Mouse (Mus musculus) kidney, adult 2 months (tissue): ENCODE data around the gene Spaca4. TPM values are rescaled to one million over a fixed set of nuclear protein-coding genes. Genes with fewer than 3 reads are reported as not detected.

Experiments
- DNase-seq: peaks from one replicate; pipeline ENCODE4 v3.0.0; 2021
- H3K27ac ChIP-seq: fragments of 200-500 bp; 2 replicates; pipeline ENCODE4 v1.5.1; 2012; ENCODE audit warnings: low read depth, low read length, control low read depth, inconsistent platforms; ENCODE audit not compliant: insufficient read depth
- H3K27me3 ChIP-seq: fragments of 200-500 bp; replicated peaks from 2 replicates; pipeline ENCODE4 v1.6.1; 2012; ENCODE audit warnings: mild to moderate bottlenecking, moderate library complexity, low read length, inconsistent platforms; ENCODE audit not compliant: control insufficient read depth, insufficient read depth
- H3K36me3 ChIP-seq: fragments of 200-500 bp; 2 replicates; pipeline ENCODE4 v1.6.1; 2012; ENCODE audit warnings: mild to moderate bottlenecking, moderate library complexity, low read length, inconsistent platforms; ENCODE audit not compliant: control insufficient read depth, insufficient read depth
- H3K4me1 ChIP-seq: fragments of 200-500 bp; 2 replicates; pipeline ENCODE4 v1.6.1; 2011; ENCODE audit warnings: low read length; ENCODE audit not compliant: control insufficient read depth, insufficient read depth
- H3K4me3 ChIP-seq: fragments of 200-500 bp; 2 replicates; pipeline ENCODE4 v1.5.1; 2011; ENCODE audit warnings: mild to moderate bottlenecking, low read depth, low read length, control low read depth; ENCODE audit not compliant: insufficient read depth
- CTCF ChIP-seq: fragments of 200-500 bp; conservative IDR thresholded peaks from 2 replicates; pipeline ENCODE4 v1.5.1; 2011; ENCODE audit warnings: low read depth, mild to moderate bottlenecking, control low read depth, low read length, moderate library complexity, mixed read lengths; ENCODE audit not compliant: insufficient read depth, insufficient read length
- POLR2A ChIP-seq: fragments of 200-500 bp; IDR thresholded peaks from one replicate; pipeline ENCODE4 v1.6.1; 2011; ENCODE audit warnings: low read depth, low read length, control low read depth
- WGBS: fragments of 180-500 bp; shearing (Covaris S2); methylation state at CpG from one replicate; pipeline ENCODE4 v1.1.7; 2018; 5-methylcytosine and 5-hydroxymethylcytosine counted together
- polyA plus RNA-seq: library from polyadenylated mRNA; depleted of rRNA; stranded (reverse); fragments of >200 nt; gene quantifications from 2 replicates; pipeline ENCODE4 v1.2.3, GENCODE M21; 2012

Gene Spaca4
- polyA plus RNA-seq, 1 experiment, result 0.28 TPM

- Histone ChIP-seq H3K4me1 (peaks cover 3% of the 10 kb centered on the region; the same call in 1 of the 2 replicates), H3K4me3 (no peak overlapping the region), H3K36me3 (no peaks in the 10 kb centered on the region), H3K27ac (no peak overlapping the region), H3K27me3 (no peaks in the 10 kb centered on the region)
- TF ChIP-seq CTCF (peak; percentile 46), POLR2A (no peak)
- DNase-seq, result no peak
- 69% methylated on average over 6 of the region's 6 CpGs for WGBS
These were observed 20.9 kb upstream of the Spaca4 start for GRCm38 (mm10) chr7:45746518-45746917.

DNA sequence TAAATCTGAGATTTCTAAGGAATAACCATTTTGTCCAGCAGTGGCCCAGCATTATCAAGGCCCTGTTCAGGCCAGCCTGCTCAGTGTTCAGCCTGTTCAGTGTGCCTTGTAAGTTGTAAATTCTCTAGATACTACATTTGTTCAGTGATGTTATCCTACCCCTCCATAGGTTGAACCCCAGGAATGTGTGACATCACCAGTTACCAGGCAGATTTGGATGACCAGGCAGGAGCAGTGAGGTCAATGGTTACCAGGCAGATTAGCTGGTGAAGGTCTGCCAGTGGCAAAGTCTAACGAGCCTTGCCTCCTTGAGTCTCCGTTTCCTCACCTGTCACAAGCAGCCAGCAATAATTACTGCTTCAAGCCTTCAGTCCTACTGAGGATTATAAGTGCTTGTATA is 18.8 kb upstream of the Spaca4 start:
- Histone ChIP-seq H3K27ac (no peak overlapping the region), H3K27me3 (no peaks in the 10 kb centered on the region), H3K36me3 (no peaks in the 10 kb centered on the region), H3K4me1 (no peaks in the 10 kb centered on the region), H3K4me3 (no peak overlapping the region)
- TF ChIP-seq POLR2A, result no peak
- no peak for TF ChIP-seq CTCF
- DNase-seq, result peak; percentile 80
- 25% methylated on average over 2 of the region's 2 CpGs for WGBS

DNA sequence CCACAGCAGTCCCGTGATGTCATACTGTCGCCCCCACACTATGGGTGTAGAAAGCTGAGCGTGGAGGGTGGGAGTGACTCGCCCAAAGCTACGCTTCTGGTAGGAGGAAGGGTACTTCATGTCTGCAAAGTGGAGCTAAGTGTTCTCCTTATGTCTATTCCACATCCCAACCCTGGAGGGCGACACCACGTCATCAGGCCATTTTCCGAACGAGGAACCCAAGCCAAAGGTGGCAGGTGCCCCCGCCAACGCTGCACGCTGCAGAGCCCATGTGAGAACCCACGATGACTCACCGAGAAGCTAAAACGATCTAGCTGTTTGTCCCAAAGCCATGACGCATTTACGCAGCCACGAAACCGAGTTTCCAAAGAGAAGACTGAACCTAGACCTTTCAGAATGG is 16.7 kb upstream of the Spaca4 start:
- Histone ChIP-seq H3K4me1 (no peaks in the 10 kb centered on the region), H3K36me3 (no peaks in the 10 kb centered on the region), H3K27me3 (no peaks in the 10 kb centered on the region), H3K4me3 (peak overlapping the region; percentile 45), H3K27ac (no peak overlapping the region)
- no peak for DNase-seq
- peak; percentile 44 for TF ChIP-seq CTCF
- TF ChIP-seq POLR2A, result no peak
- WGBS, result 34% methylated on average over 19 of the region's 19 CpGs

GRCm38 (mm10) chr7:45741777-45742176 is 16.2 kb upstream of the Spaca4 start:
- Histone ChIP-seq H3K4me1 (no peaks in the 10 kb centered on the region), H3K36me3 (no peaks in the 10 kb centered on the region), H3K4me3 (peak overlapping the region; percentile 45), H3K27ac (peak overlapping the region; percentile 12; the same call in 1 of the 2 replicates), H3K27me3 (no peaks in the 10 kb centered on the region)
- WGBS, result 44% methylated on average over 11 of the region's 11 CpGs
- TF ChIP-seq POLR2A (no peak), CTCF (no peak)
- DNase-seq, result no peak

GRCm38 (mm10) chr7:45741308-45741707 is 15.7 kb upstream of the Spaca4 start:
- 92% methylated on average over 12 of the region's 12 CpGs for WGBS
- no peaks in the 10 kb centered on the region for H3K27me3 ChIP-seq
- no peak overlapping the region for H3K4me3 ChIP-seq
- H3K4me1 ChIP-seq, result no peaks in the 10 kb centered on the region
- TF ChIP-seq POLR2A (no peak), CTCF (no peak)
- no peaks in the 10 kb centered on the region for H3K36me3 ChIP-seq
- DNase-seq, result no peak
- H3K27ac ChIP-seq, result peak overlapping the region; percentile 12; the same call in 1 of the 2 replicates

DNA sequence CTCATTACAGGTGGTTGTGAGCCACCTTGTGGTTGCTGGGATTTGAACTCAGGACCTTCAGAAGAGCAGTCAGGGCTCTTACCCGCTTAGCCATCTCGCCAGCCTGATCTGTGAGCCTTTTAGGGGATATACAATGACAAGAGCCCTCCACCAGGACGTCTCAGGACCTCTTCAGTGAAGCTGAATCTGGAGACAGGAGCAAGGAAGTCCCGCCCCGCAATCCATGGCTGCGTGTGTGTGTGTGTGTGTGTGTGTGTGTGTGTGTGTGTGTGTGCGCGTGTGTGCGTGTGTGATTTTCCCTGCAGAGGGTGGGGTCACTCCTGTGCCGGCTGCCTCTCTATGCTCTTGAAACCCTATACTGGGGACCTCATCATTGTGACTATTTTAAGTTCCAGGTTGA is 14.2 kb upstream of the Spaca4 start:
- Histone ChIP-seq H3K36me3 (no peaks in the 10 kb centered on the region), H3K4me1 (no peaks in the 10 kb centered on the region), H3K4me3 (no peak overlapping the region), H3K27ac (no peak overlapping the region), H3K27me3 (no peaks in the 10 kb centered on the region)
- 51% methylated on average over 10 of the region's 10 CpGs for WGBS
- TF ChIP-seq POLR2A (no peak), CTCF (no peak)
- DNase-seq, result no peak

DNA sequence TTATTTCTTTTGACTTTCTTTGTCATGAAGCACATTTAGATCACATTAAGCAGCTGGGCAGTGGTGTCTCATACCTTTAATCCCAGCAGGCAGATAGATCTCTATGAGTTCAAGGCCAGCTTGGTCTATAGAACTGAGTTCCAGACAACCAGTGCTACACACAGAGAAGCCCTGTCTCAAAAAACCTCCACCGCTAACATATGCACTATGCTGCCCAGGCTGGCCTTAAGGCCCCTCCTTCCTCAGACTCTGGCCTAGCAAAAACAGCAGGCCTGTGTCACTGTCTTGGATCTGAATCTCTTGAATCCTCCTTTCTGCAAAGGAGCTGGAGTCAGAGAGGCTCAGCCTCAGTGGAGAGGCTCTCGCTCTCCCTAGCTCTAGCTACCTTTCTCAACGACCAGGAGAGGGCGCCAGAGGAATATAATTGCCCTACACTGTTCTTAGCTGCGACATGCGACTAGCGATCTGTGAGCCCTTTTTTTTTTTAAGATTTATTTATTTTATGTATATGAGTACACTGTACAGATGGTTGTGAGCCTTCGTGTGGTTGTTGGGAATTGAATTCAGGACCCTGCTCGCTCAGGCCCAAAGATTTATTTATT is 13.7 kb upstream of the Spaca4 start:
- Histone ChIP-seq H3K27ac (no peak overlapping the region), H3K27me3 (no peaks in the 10 kb centered on the region), H3K4me3 (no peak overlapping the region), H3K36me3 (no peaks in the 10 kb centered on the region), H3K4me1 (no peaks in the 10 kb centered on the region)
- TF ChIP-seq POLR2A (no peak), CTCF (peak; percentile 87)
- DNase-seq, result peak; percentile 90
- WGBS, result 7% methylated on average over 9 of the region's 9 CpGs
